Mouse (Mus musculus): ENCODE data around the gene Trmt11. TPM values are rescaled to one million over a fixed set of nuclear protein-coding genes. Genes with fewer than 3 reads are reported as not detected.
"Not testable (repeated sequence)": the region's sequence is repeated elsewhere in the genome, so short reads cannot be mapped to it uniquely, and the experiment has no call there.

The Trmt11 gene
- total RNA-seq, 2 experiments from 2014 or later = 11.1 to 12.4 TPM

DNA sequence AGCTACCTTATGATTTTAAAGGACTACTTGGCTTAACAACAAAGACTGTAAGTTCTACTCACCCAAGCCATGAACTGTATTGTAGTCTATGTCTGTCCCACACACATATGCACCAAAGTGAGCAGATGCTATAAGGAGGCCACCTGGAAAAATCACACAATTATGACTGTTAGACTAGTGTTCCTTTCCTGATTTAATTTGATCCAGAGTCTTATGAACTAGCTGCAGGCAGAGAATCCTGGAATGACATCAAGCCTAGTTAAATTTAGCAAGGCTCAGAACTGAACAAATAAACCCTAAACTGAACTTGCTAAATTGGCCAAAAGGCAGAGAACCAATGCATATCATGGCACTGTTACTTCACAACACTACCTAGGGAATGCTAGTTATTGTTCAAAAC lies 34.2 kb downstream of the Trmt11 start:
- no peak for DNase-seq
- intact Hi-C loops (cut with DNase I) = no loop called here

DNA sequence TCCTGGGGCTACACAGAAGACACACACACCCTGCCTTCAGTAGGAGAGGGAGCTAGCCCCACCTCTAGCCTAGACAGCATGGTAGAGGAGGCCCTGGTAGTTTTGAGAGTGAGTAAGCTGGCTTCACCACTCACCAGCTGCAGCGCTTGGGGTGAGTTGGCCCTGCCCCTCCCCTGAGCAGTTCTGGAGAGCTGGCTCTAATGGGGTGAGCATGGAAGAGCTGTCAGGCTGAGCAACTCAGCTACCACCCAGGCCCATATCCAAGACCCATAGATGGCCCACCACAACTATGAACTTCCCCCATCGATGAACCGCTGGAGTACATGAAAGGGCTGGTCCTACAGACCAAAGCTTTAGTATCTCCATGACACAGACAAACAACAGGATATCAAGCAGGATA lies 35.9 kb downstream of the Trmt11 start:
- intact Hi-C loops (cut with DNase I) = no loop called here
- no peak for DNase-seq

DNA sequence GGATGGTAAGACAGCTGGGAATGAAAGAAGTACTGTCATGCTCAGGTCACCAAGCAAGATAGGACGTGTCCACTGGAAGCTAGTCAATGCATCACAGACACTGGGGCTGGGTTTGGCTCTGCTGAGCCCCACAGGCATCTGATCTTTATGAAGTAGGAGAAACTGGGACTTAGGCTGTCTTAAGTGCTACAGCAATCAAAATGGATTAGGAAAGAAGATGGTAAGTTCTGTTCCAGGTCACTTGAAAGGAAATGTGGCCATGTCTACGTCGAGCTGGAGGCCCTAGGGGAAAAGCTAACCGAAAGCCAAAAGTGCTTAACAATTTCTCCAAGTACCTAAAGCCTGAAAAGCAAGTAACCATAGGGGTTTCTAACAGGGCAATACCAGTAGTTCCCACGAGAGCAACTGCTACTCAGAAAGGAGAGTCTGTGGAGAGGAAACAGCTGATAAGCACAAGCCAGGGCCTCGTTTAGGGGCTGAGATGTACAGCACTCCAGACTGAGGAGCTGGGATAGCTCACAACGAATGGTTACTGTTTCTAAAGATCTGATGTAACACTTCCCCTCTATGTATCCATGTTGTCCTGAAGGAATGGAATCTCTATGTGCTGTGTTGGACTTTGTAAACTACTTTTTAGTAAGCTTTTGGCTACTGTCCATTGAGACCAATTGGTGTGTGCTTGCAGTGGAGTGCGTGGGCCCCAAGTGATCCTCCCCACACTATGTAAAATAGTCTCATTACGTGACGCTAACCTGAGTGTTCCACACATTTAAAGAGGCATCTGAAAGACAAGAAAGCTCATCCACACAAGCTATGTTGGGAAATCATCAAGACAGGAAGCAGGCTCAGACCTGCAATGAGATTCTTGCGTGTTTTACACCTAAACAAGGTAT lies 44.6 kb downstream of the Trmt11 start:
- intact Hi-C loops (cut with DNase I) = no loop called here
- no peak for DNase-seq

DNA sequence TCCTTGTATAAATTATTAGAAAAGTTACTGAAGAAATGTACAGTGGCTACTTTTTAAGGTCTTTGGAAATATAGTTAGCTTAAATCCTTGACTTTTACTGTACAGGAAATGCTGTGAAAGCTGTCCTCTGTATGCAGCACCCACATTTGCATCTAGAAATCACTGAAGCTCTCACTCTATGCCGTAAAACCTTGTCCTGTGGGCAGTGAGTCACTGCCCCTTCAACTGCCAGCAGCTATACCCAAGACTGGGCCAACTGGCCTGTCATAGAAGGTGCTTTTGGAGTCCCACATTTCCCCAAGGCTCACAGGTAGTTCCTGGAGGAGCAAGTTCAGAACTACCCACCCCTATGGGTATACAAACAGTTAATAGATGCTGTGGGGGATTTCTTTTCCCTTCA lies 48.2 kb downstream of the Trmt11 start:
- intact Hi-C loops (cut with DNase I) = no loop called here

DNA sequence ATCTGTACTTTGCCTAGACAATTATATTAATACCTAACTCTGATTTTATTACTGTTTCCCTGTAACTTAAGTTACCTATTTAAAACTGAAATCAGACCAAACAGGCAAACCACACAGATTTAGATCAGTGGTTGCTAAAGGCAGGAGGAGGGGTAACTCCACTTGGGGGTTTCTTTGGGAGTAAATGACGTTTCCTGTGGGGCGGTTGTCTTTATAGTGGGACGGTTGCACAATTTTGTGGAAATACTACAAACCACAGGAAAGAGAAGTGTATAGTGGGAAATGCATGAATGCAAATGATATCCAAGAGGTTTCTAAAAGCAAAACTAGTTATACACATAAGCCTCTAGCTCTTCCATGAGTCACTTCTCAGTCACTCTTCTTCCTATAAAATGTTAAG lies 50.6 kb downstream of the Trmt11 start:
- intact Hi-C loops (cut with DNase I) = no loop called here
- no peak for DNase-seq

More for the DNA sequence above, 48.2 kb downstream of the Trmt11 start:
- no peak for DNase-seq

DNA sequence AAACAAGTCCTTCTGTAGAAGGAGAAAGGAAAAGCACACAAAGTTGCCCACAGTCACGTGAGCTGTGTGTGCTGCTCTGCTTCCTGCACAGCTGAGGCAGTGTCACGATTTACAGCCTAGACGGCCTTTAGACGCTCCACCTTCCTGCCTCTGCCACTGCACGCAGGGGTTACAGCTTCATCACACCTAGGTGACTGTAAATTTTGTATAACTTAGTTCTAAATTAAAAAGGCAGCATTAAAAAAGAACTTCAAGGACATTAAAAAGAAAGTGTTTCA lies 62.1 kb downstream of the Trmt11 start:
- intact Hi-C loops (cut with DNase I) = loop anchor here (10.0 kb wide), 1 partner anchor 1004 kb away; the partner anchor contains the start of gene Rspo3

DNA sequence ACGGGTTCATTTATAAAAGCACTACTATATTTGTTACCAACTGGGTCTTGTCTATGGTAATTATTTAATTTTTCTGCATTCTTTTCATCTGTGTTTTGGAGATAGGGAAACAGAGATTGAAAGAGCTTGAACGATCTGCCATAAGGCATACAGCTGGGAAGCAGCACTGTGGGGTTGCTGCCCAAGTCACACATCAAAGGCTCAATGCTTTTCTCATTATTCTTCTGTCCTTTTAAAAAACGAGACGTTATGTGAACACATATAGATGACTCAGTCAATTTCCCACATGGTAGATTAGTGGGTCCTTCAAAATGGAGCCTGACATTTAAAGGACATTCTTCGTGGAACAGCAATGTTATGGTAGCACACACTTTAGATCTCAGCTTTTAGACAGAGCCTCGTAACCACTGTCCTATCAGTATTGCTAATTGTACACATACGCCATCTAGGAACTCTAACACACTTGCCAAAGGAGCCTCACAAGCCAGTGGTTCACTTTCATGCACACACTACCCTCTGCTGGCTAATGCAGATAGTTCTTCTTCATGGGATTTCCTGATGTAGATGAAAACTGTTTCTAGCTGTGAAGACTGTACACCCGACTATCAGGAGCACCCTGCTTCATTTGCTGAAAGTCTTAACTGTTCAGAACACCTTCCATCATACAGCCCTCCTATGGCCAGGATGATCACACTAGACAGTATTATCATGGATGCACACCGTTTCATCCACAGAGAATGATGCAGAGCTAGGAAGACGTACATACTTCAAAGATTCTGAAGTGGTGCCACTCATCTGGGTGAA lies 62.6 kb downstream of the Trmt11 start:
- intact Hi-C loops (cut with DNase I) = loop anchor here (10.0 kb wide), 1 partner anchor 1003 kb away; the partner anchor contains the start of gene Rspo3
- no peak for DNase-seq

More for the DNA sequence above, 62.1 kb downstream of the Trmt11 start:
- no peak for DNase-seq

DNA sequence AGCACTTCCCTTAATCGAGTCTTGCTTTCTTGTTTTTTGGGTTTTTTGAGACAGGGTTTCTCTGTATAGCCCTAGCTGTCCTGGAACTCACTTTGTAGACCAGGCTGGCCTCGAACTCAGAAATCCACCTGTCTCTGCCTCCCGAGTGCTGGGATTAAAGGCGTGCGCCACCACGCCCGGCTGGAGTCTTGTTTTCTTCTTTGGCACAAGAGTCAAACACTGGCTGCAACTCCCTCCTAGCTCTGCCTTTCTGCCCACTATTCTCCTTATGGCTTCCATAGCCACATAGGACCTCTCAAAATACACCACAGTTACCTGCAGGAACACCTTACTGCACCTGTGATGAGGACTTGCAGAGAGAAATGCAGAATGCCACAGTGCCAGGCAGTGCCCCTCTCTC lies 64.6 kb downstream of the Trmt11 start:
- intact Hi-C loops (cut with DNase I) = loop anchor here (10.0 kb wide), 1 partner anchor 1001 kb away; the partner anchor contains the start of gene Rspo3
- not testable (repeated sequence) for DNase-seq

DNA sequence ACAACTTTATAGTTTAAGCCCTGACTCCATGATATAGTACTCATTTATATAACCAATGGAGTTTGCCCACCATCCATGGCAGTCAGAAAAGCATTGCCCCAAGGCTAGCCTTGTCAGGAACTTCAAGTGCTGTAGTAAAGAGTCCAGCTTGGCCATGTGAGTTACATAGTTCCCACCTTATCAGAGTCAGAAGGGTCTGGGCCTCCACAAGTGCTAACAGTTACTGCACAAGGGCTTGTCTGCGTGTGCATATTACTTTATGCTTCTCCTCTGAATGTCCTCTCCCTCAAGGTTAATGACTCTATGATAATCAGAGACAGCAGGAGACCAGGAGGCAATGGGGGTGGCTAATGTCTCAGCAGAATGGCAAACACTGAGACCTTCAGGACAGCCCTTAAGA lies 73.4 kb downstream of the Trmt11 start:
- DNase-seq = no peak
- intact Hi-C loops (cut with DNase I) = no loop called here

DNA sequence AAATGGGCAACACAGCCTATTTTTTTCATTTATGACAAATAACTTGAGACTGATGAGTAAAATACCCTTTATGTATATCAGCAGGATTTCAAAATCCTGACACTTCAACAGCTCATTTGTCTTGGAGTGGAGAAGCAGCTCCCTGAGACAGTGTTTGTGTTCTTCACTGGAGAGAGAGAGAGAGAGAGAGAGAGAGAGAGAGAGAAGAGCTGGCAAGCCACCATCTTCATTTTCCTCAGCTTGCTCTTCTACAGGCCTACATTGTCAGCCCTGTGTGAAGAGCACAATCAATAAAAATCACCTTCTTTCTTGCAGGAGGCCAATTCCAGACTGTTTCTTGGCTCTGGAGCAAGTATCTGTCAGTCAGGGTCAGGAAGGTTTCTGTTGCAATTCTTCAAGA lies 78.8 kb downstream of the Trmt11 start:
- intact Hi-C loops (cut with DNase I) = no loop called here
- no peak for DNase-seq

DNA sequence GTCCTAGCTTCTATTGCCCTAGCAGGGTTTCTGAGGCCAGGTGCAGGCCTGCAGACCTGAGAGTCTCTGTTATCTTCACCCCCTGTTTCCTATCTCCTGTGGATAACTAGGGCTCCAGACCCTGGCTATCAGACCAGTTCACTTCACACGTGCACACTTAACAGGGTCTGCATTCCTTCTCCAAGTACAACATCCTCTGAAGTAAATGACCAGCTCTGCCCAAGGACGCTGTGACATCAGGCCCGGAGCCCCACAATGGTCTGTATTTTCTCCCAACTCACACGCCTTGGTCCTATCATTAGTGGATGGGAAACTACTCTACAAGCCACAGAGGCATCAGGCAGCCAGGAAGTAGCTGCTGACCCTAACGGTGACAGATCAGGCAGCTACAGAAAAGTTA lies 81.4 kb downstream of the Trmt11 start:
- DNase-seq = no peak
- intact Hi-C loops (cut with DNase I) = no loop called here

DNA sequence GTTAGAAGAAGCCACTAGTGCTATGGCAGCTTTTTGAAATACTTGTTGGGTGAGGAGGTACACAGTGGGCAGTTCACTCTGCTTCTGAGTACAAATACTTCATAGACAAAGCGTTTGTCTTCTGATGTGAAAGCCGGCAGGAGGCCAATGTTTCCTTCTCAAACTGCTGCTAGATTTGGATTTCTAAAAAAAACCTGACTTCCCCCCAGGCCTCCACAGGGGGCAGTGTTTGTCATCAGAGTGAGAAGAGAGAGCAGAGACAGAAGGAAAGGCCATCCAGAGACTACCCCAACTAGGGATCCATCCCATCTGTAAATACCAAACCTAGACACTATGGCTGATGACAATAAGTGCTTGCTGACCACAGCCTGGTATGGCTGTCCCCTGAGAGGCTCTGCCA lies 83.3 kb downstream of the Trmt11 start:
- intact Hi-C loops (cut with DNase I) = no loop called here
- no peak for DNase-seq

DNA sequence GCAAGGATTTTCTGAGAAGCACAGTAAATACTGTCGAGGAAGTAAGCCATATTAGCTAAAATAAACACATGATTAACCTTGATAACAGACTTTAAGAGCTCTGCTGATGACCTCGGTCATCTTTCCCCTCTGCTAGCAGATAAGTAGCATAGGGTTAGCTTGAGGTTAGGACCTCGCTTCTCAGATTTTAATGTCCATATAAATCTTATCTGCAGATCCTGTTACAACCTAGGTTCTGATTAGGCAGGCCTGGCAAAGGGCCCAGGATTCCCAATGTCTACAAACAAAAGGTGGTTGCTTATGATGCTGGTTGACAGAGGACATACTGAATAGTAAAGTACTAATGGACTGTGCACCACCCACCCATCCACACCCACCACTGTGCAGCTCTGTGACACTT lies 83.8 kb downstream of the Trmt11 start:
- intact Hi-C loops (cut with DNase I) = no loop called here

DNA sequence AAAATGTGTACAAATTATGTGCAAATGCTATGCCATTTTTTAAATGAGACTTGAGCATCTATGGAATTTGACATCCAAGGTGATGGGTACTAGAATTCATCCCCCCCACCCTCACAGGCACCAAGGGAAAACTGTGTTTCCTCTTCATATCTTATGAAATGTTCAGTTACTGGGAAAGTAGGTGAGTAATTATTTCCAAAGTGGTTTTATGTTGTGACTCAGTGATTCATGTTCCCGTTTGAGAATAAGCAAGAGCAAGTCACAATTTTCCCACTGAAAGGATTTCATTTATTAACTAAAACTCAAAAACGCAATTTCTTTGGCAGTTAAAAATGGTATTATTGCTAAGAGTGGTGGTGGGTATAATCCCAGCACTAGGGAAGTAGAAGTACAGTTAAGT lies 95.8 kb downstream of the Trmt11 start:
- intact Hi-C loops (cut with DNase I) = no loop called here
- no peak for DNase-seq

More for the DNA sequence above, 83.8 kb downstream of the Trmt11 start:
- DNase-seq = no peak

DNA sequence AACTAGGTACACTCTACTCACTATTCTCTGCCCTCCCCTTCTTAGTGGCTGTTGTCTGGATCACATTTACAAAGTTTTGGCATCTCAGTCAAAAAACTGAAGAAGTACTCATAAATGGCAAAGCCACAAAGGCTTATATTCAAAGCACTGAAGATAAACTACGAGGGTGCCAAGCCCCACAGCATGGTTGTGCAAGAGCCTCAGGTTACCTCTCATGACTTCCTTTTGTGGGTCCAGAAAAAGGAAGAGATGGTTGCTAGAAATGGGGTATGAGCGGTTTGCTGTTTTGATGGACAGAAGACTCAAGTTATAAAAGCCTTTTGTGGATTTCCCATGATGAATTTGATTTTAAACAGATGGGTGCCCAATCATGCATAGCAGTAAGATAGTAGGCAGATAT lies 97.4 kb downstream of the Trmt11 start:
- DNase-seq = no peak
- intact Hi-C loops (cut with DNase I) = no loop called here

DNA sequence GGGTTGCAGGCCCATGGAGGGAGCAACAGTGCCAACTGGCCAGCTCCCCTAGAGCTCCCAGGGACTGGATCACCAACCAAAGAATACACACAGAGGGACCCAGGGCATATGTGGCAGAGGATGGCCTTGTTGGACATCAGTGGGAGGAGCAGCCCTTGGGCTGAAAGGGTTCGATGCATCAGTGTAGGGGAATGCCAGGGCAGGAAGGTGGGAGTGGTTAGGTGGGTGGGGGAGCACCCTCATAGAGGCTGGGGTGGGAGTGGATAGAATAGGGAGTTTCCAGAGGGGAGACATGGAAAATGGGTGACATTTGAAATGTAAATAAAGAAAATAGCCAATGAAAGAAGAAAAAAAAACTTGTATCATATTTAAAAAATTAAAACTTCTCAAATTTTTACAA lies 97.8 kb downstream of the Trmt11 start:
- DNase-seq = no peak
- intact Hi-C loops (cut with DNase I) = no loop called here

DNA sequence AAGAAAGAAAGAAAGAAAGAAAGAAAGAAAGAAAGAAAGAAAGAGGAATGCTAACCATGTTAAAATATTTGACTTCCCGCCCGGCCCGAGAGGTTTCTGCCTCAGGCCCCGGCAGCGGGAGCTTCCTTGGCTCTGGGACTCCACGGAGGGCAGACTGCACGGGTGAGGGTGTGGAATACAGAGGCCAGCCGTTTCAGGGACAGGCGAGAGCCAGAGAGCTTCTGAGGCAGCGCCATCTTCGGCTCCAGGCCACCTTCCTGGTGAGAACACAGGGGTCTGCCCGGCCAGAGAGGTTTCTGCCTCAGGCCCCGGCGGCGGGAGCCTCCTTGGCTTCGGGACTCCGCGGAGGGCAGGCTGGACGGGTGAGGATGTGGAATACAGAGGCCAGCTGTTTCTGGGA lies 102.3 kb downstream of the Trmt11 start:
- intact Hi-C loops (cut with DNase I); DNase-seq: not testable (repeated sequence)

Other genes starting within 250 kb of the Trmt11 start
- gene Hint3, start 28.9 kb upstream of the Trmt11 start, total RNA-seq (2021) = 10 to 100 TPM; 26.4 to 33.8 TPM
- 10 to 100 TPM; 63.6 to 66.2 TPM for gene Ncoa7, start 202.6 kb upstream of the Trmt11 start, total RNA-seq (2021)
- gene Hey2, start 242.1 kb upstream of the Trmt11 start, total RNA-seq (2021) = 1 to 10 TPM; 4.4 to 4.8 TPM

Measured in left cerebral cortex, postnatal 4 days (tissue).